Mouse (Mus musculus) brown adipose tissue, adult 24 weeks (tissue): Measurements from ENCODE around the gene Gm9508. TPM values are rescaled to one million over a fixed set of nuclear protein-coding genes. Genes with fewer than 3 reads are reported as not detected.
"Not testable (repeated sequence)": the region's sequence is repeated elsewhere in the genome, so short reads cannot be mapped to it uniquely, and the experiment has no call there.

Source experiments
- H3K27ac ChIP-seq: fragments of 200-500 bp; replicated peaks from 2 replicates; pipeline ENCODE4 v1.5.1; 2012; ENCODE audit warnings: low read depth, mild to moderate bottlenecking, low read length
- H3K4me1 ChIP-seq: fragments of 200-500 bp; 2 replicates; pipeline ENCODE4 v1.6.1; 2012; ENCODE audit warnings: low read length, mixed read lengths; ENCODE audit not compliant: control insufficient read depth, insufficient read depth, insufficient read length
- H3K4me3 ChIP-seq: fragments of 200-500 bp; 2 replicates; pipeline ENCODE4 v1.5.1; 2012; ENCODE audit warnings: low read depth, mild to moderate bottlenecking, low read length, moderate library complexity; ENCODE audit not compliant: insufficient read depth
- polyA plus RNA-seq: library from polyadenylated mRNA; stranded (reverse); fragments of >200 nt; gene quantifications from 2 replicates; pipeline ENCODE4 v1.2.4, GENCODE M21; 2012; ENCODE audit not compliant: missing spikeins, insufficient read depth, insufficient read length

The Gm9508 gene
- polyA plus RNA-seq = not detected in 2 replicates

GRCm38 (mm10) chr10:77697133-77697532, at the start of gene Gm9508:
TSS of gene Gm9508 (minus strand) at chr10:77697233.
- no peak within 1 kb of the TSS for H3K4me3 ChIP-seq

GRCm38 (mm10) chr10:77741924-77742688, 45.1 kb upstream of the Gm9508 start, which contains the start of gene Gm18596:
TSS of gene Gm18596 (minus strand) at chr10:77742638.
- H3K4me3 ChIP-seq, H3K4me1 ChIP-seq, H3K27ac ChIP-seq: not testable (repeated sequence)

More at GRCm38 (mm10) chr10:77697133-77697532, at the start of gene Gm9508:
- H3K27ac ChIP-seq = no peak within 1 kb of the TSS
- no peaks in the 10 kb centered on the region for H3K4me1 ChIP-seq

GRCm38 (mm10) chr10:77738929-77739328, 41.9 kb upstream of the Gm9508 start:
- no peaks in the 10 kb centered on the region for H3K4me1 ChIP-seq
- H3K4me3 ChIP-seq = no peak overlapping the region
- no peak overlapping the region for H3K27ac ChIP-seq

- H3K4me1 ChIP-seq = no peaks in the 10 kb centered on the region
- no peak overlapping the region for H3K27ac ChIP-seq
- H3K4me3 ChIP-seq = no peak overlapping the region
Measured at GRCm38 (mm10) chr10:77735928-77736327, 38.9 kb upstream of the Gm9508 start.

GRCm38 (mm10) chr10:77729241-77729640, 32.2 kb upstream of the Gm9508 start:
- H3K27ac ChIP-seq = no peak overlapping the region
- H3K4me1 ChIP-seq = no peaks in the 10 kb centered on the region
- H3K4me3 ChIP-seq = no peak overlapping the region

- Histone ChIP-seq H3K4me3 (no peak overlapping the region), H3K4me1 (no peaks in the 10 kb centered on the region), H3K27ac (no peak overlapping the region)
Measured at GRCm38 (mm10) chr10:77728280-77728679, 31.2 kb upstream of the Gm9508 start.

GRCm38 (mm10) chr10:77726186-77726585, 29.2 kb upstream of the Gm9508 start, which contains the start of gene Gm10100:
TSS of gene Gm10100 (plus strand) at chr10:77726486.
- Histone ChIP-seq H3K4me1 (no peaks in the 10 kb centered on the region), H3K27ac (no peak within 1 kb of the TSS), H3K4me3 (no peak within 1 kb of the TSS)

- H3K4me3 ChIP-seq = no peak overlapping the region
- H3K27ac ChIP-seq = no peak overlapping the region
Measured at GRCm38 (mm10) chr10:77724855-77725254, 27.8 kb upstream of the Gm9508 start.

GRCm38 (mm10) chr10:77720299-77720698, 23.3 kb upstream of the Gm9508 start, which contains the start of gene Krtap12-1:
TSS of gene Krtap12-1 (plus strand) at chr10:77720599.
- H3K27ac ChIP-seq, H3K4me1 ChIP-seq, H3K4me3 ChIP-seq: not testable (repeated sequence)

More at GRCm38 (mm10) chr10:77724855-77725254, 27.8 kb upstream of the Gm9508 start:
- no peaks in the 10 kb centered on the region for H3K4me1 ChIP-seq

GRCm38 (mm10) chr10:77715507-77715906, 18.5 kb upstream of the Gm9508 start, which contains the start of gene Gm10142:
TSS of gene Gm10142 (plus strand) at chr10:77715807.
- H3K4me3 ChIP-seq = no peak within 1 kb of the TSS
- H3K4me1 ChIP-seq = no peaks in the 10 kb centered on the region
- no peak within 1 kb of the TSS for H3K27ac ChIP-seq

- no peak overlapping the region for H3K4me3 ChIP-seq
- H3K27ac ChIP-seq = no peak overlapping the region; the same call in 1 of the 2 replicates
- no peaks in the 10 kb centered on the region for H3K4me1 ChIP-seq
Measured at GRCm38 (mm10) chr10:77713734-77714133, 16.7 kb upstream of the Gm9508 start.

GRCm38 (mm10) chr10:77711157-77711556, 14.1 kb upstream of the Gm9508 start, which contains the start of gene Gm10024:
TSS of gene Gm10024 (plus strand) at chr10:77711457.
- not testable (repeated sequence) for H3K27ac ChIP-seq, H3K4me3 ChIP-seq, H3K4me1 ChIP-seq

GRCm38 (mm10) chr10:77709831-77710230, 12.8 kb upstream of the Gm9508 start:
- no peak overlapping the region for H3K27ac ChIP-seq
- H3K4me1 ChIP-seq = no peaks in the 10 kb centered on the region
- no peak overlapping the region for H3K4me3 ChIP-seq

GRCm38 (mm10) chr10:77706326-77706725, 9.3 kb upstream of the Gm9508 start, which contains the start of gene Gm10272:
TSS of gene Gm10272 (plus strand) at chr10:77706626.
- Histone ChIP-seq H3K4me1 (no peaks in the 10 kb centered on the region), H3K27ac (no peak within 1 kb of the TSS)

GRCm38 (mm10) chr10:77690356-77690807, 6.7 kb downstream of the Gm9508 start, which contains the start of gene Gm19402:
TSS of gene Gm19402 (minus strand) at chr10:77690757.
- H3K4me1 ChIP-seq, H3K4me3 ChIP-seq, H3K27ac ChIP-seq: not testable (repeated sequence)

More at GRCm38 (mm10) chr10:77706326-77706725, 9.3 kb upstream of the Gm9508 start, which contains the start of gene Gm10272:
- no peak within 1 kb of the TSS for H3K4me3 ChIP-seq
